Mouse (Mus musculus): ENCODE results near the gene Afp. TPM values are rescaled to one million over a fixed set of nuclear protein-coding genes. Genes with fewer than 3 reads are reported as not detected.

Gene Afp
- polyA plus RNA-seq, 1 experiment: 1.9 TPM

DNA sequence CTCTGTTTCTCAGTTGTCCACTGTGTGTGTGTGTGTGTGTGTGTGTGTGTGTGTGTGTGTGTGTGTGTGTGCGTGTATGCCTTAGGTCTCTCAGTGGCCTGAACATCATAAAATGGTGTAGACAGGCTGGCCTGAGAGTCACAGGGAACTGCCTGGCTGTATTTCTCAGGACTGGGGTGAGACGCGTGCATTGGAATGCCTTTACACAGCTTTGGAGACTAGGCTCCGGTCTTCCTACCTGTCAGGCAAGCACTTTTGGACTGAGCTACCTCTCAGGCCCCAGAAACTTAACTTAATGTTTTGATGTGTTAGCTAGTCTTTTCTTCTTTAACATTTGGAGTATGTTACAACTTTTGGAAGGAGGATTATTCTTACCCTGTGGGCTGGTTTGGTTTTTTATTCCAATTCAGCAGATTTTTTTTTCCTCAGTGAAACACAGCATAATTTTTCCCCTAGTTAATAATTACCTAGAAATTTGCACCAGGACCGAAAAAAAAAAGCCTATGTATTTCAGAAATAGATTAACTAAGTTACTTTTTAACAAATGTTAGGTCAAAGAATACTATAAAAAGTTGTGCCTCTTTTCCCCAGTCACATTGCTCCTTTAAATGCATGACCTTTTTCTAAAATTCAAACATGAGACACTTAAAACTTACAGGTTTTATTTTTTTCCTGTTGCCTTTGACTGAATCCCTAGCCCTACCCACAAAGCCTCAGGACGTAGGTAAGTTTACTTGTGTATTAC lies 28.0 kb downstream of the Afp start, which contains the start of gene Afm:
TSS of gene Afm (plus strand) at position 577 of the 745 bp plus-strand sequence.
- Histone ChIP-seq H3K36me3 (ENCODE audit: control insufficient read depth) (no peaks in the 10 kb centered on the region; the same call in 1 of the 2 replicates), H3K27me3 (ENCODE audit: control insufficient read depth) (no peaks in the 10 kb centered on the region), H3K4me3 (replicated peaks) (no peak within 1 kb of the TSS), H3K9me3 (ENCODE audit: control insufficient read depth, low read length) (no peaks in the 10 kb centered on the region), H3K4me1 (ENCODE audit: control insufficient read depth) (no peaks in the 10 kb centered on the region)
- TF ChIP-seq TAL1 (IDR thresholded peaks at IDR 0.05; ENCODE audit: low read length) (no peak), GATA1 (IDR thresholded peaks at IDR 0.05; ENCODE audit: low read length) (no peak)

DNA sequence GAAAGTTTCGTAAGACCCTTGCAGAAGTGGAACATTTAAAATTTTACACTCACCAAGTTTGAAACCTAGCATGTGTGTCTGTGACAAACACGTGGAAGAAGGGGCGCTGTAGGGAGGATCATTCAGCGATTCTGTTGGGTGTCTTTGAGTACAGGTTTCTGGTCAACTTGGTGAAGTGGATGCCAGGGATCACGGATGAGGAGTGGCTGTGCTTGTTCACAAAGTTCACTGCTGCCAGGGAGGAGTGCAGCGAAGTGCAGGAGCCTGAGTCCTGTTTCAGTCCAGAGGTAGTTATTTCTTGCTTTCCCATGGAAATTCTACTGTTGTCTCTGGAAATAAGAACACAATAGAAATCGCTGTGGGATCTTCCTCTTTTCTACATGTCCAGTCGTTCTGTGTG lies 60.7 kb downstream of the Afp start:
- Histone ChIP-seq H3K4me1 (ENCODE audit: control insufficient read depth) (no peaks in the 10 kb centered on the region), H3K36me3 (ENCODE audit: control insufficient read depth) (no peaks in the 10 kb centered on the region; the same call in 1 of the 2 replicates), H3K9me3 (ENCODE audit: control insufficient read depth, low read length) (no peaks in the 10 kb centered on the region), H3K27me3 (ENCODE audit: control insufficient read depth) (no peaks in the 10 kb centered on the region), H3K4me3 (replicated peaks) (no peak overlapping the region)
- TF ChIP-seq TAL1 (IDR thresholded peaks at IDR 0.05; ENCODE audit: low read length) (no peak), GATA1 (IDR thresholded peaks at IDR 0.05; ENCODE audit: low read length) (no peak)

DNA sequence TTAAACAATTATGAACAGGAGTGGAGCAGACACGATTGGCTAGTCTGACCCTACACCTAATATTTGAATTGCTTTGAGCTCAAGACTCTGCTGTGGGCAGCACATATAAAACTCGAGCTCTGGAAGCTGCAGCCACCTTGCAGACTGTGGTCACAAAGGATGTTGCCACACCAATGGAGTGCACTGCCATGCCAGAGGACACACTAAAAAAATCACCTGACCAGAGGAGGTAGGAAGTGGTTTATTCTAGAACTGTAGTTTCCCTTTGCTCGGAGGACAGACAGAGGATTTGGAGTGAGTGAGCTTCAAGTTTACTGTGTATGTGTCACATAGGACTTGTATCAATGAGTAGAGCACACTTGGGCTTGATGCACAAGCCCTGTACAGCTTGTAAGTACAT lies 65.5 kb downstream of the Afp start:
- Histone ChIP-seq H3K4me3 (replicated peaks) (no peak overlapping the region), H3K9me3 (ENCODE audit: control insufficient read depth, low read length) (no peaks in the 10 kb centered on the region), H3K36me3 (ENCODE audit: control insufficient read depth) (no peaks in the 10 kb centered on the region; the same call in 1 of the 2 replicates), H3K27me3 (ENCODE audit: control insufficient read depth) (no peaks in the 10 kb centered on the region), H3K4me1 (ENCODE audit: control insufficient read depth) (no peaks in the 10 kb centered on the region)
- no peak for TF ChIP-seq GATA1 (IDR thresholded peaks at IDR 0.05; ENCODE audit: low read length)
- no peak for TF ChIP-seq TAL1 (IDR thresholded peaks at IDR 0.05; ENCODE audit: low read length)

Other genes starting within 250 kb of the Afp start
- 0.48 and 0.51 TPM in 2 replicates for gene Ankrd17, start 124.2 kb upstream of the Afp start, polyA plus RNA-seq (2012)
- 0.06 TPM in 1 of 2 replicates, not detected in the other for gene Gm9958, start 123.5 kb upstream of the Afp start, polyA plus RNA-seq (2012)
- gene Alb, start 29.8 kb upstream of the Afp start, polyA plus RNA-seq (2012): 0.52 and 0.75 TPM in 2 replicates
- not detected in 2 replicates for gene Afm, start 28.2 kb downstream of the Afp start, polyA plus RNA-seq (2012)
- gene 5830473C10Rik, start 70.4 kb downstream of the Afp start, polyA plus RNA-seq (2012): not detected in 2 replicates
- gene Rassf6, start 149.9 kb downstream of the Afp start, polyA plus RNA-seq (2012): not detected in 2 replicates

Data from erythroblast, embryonic 14.5 days (primary cell).